Mouse (Mus musculus) CH12.LX (cell line): Measurements from ENCODE around the gene Tmem199.

ENCODE experiments used
- CHD2 ChIP-seq: IDR thresholded peaks from 2 replicates; pipeline ENCODE4 v1.6.1; 2011; ENCODE audit warnings: low read length, improper control_type of control experiment
- EP300 ChIP-seq: IDR thresholded peaks from 2 replicates; pipeline ENCODE4 v1.6.1; 2011; ENCODE audit warnings: low read length, improper control_type of control experiment
- MEF2A ChIP-seq: IDR thresholded peaks from 2 replicates; pipeline ENCODE4 v1.6.1; 2014; ENCODE audit warnings: low read depth, mild to moderate bottlenecking, inconsistent platforms, low read length, improper control_type of control experiment, borderline replicate concordance
- POLR2A ChIP-seq: IDR thresholded peaks from 2 replicates; pipeline ENCODE4 v1.6.1; 2011; ENCODE audit warnings: low read depth, mild to moderate bottlenecking, improper control_type of control experiment, low read length
- POLR2AphosphoS2 ChIP-seq: IDR thresholded peaks from 2 replicates; pipeline ENCODE4 v1.6.1; 2011; ENCODE audit warnings: low read depth, low read length, improper control_type of control experiment
- TCF12 ChIP-seq: IDR thresholded peaks from 2 replicates; pipeline ENCODE4 v1.6.1; 2014; ENCODE audit warnings: low read depth, mild to moderate bottlenecking, inconsistent platforms, low read length, improper control_type of control experiment

GRCm38 (mm10) chr11:78488168-78488567 lies 23.8 kb downstream of the Tmem199 start:
- TF ChIP-seq TCF12: no peak
- TF ChIP-seq MEF2A: no peak
- no peak for TF ChIP-seq POLR2A
- no peak for TF ChIP-seq POLR2AphosphoS2
- TF ChIP-seq CHD2: no peak
- no peak for TF ChIP-seq EP300
